Mouse (Mus musculus) liver, embryonic 15.5 days (tissue): ENCODE measurements at regions not wholly inside any gene's neighbourhood (a gene's known extent, or its start where the extent isn't known, plus 50 kb on each side); places are given as distances from the start of the nearest gene placed in this dataset.
A peak's percentile ranks its signal among the peaks of the same experiment; 100 is the strongest.

Experiments used
- ATAC-seq: fragments of 200-750 bp; cut with Nextera tagmentation; 2 replicates; pipeline ENCODE4 v1.8.0; 2017; ENCODE audit warnings: moderate number of reproducible peaks, mild to moderate bottlenecking, moderate library complexity; ENCODE audit not compliant: insufficient read depth
- H3K27ac ChIP-seq: fragments of 300-500 bp; sonication (generic); replicated peaks from 2 replicates; pipeline ENCODE4 v1.5.1; 2015; ENCODE audit warnings: mild to moderate bottlenecking, inconsistent platforms
- H3K27me3 ChIP-seq: fragments of 300-500 bp; sonication (generic); 2 replicates; pipeline ENCODE4 v1.6.1; 2015; ENCODE audit warnings: mild to moderate bottlenecking, inconsistent platforms
- H3K36me3 ChIP-seq: fragments of 300-500 bp; sonication (generic); replicated peaks from 2 replicates; pipeline ENCODE4 v1.6.1; 2015; ENCODE audit warnings: moderate library complexity, mild to moderate bottlenecking, inconsistent platforms
- H3K4me1 ChIP-seq: fragments of 300-500 bp; sonication (generic); replicated peaks from 2 replicates; pipeline ENCODE4 v1.6.1; 2015; ENCODE audit warnings: inconsistent platforms
- H3K4me2 ChIP-seq: fragments of 300-500 bp; sonication (generic); 2 replicates; pipeline ENCODE4 v1.6.1; 2015; ENCODE audit warnings: moderate library complexity, mild to moderate bottlenecking, inconsistent platforms
- H3K4me3 ChIP-seq: fragments of 300-500 bp; sonication (generic); replicated peaks from 2 replicates; pipeline ENCODE4 v1.5.1; 2015; ENCODE audit warnings: mild to moderate bottlenecking, inconsistent platforms
- H3K9ac ChIP-seq: fragments of 300-500 bp; sonication (generic); 2 replicates; pipeline ENCODE4 v1.6.1; 2015; ENCODE audit warnings: moderate library complexity, mild to moderate bottlenecking, inconsistent platforms
- H3K9me3 ChIP-seq: fragments of 300-500 bp; sonication (generic); replicated peaks from 2 replicates; pipeline ENCODE4 v1.6.1; 2016; ENCODE audit warnings: inconsistent platforms
- WGBS: fragments of 180-500 bp; shearing (Covaris S2); methylation state at CpG from one replicate; pipeline ENCODE4 v1.1.7; 2015; ENCODE audit warnings: mixed read lengths; ENCODE audit not compliant: insufficient replicate concordance; 5-methylcytosine and 5-hydroxymethylcytosine counted together

- Histone ChIP-seq H3K27ac (no peak overlapping the region), H3K9me3 (no peaks in the 10 kb centered on the region), H3K27me3 (no peaks in the 10 kb centered on the region), H3K4me2 (peak overlapping the region; percentile 35; the same call in 1 of the 2 replicates), H3K4me1 (no peaks in the 10 kb centered on the region), H3K9ac (no peak overlapping the region), H3K4me3 (peak overlapping the region; percentile 17; the same call in 1 of the 2 replicates), H3K36me3 (no peaks in the 10 kb centered on the region)
- WGBS: 62% methylated on average over 8 of the region's 8 CpGs
- ATAC-seq: no peak
These were observed 66.1 kb upstream of the Lyplal1 start for GRCm38 (mm10) chr1:186183204-186183651.

- 23% methylated on average over 23 of the region's 23 CpGs for WGBS
- H3K4me2 ChIP-seq: peak overlapping the region; percentile 35
- no peak for ATAC-seq
- peak overlapping the region; percentile 17; the same call in 1 of the 2 replicates for H3K4me3 ChIP-seq
- H3K27ac ChIP-seq: no peak overlapping the region
- H3K9ac ChIP-seq: no peak overlapping the region
- H3K4me1 ChIP-seq: no peaks in the 10 kb centered on the region
- H3K27me3 ChIP-seq: no peaks in the 10 kb centered on the region
- H3K9me3 ChIP-seq: no peaks in the 10 kb centered on the region
- H3K36me3 ChIP-seq: no peaks in the 10 kb centered on the region
These were observed 65.5 kb upstream of the Lyplal1 start for GRCm38 (mm10) chr1:186182498-186183203.

- Histone ChIP-seq H3K36me3 (no peaks in the 10 kb centered on the region), H3K4me2 (no peak overlapping the region), H3K27ac (no peak overlapping the region), H3K4me3 (no peak overlapping the region), H3K4me1 (no peaks in the 10 kb centered on the region), H3K9me3 (no peaks in the 10 kb centered on the region), H3K9ac (no peak overlapping the region), H3K27me3 (no peaks in the 10 kb centered on the region)
- no peak for ATAC-seq
- 30% methylated on average over 3 of the region's 3 CpGs for WGBS
These were observed 59.9 kb upstream of the Lyplal1 start for GRCm38 (mm10) chr1:186177019-186177418.

GRCm38 (mm10) chr1:186173472-186174014 is 56.4 kb upstream of the Lyplal1 start:
- H3K36me3 ChIP-seq: no peaks in the 10 kb centered on the region
- H3K27me3 ChIP-seq: no peaks in the 10 kb centered on the region
- no peaks in the 10 kb centered on the region for H3K9me3 ChIP-seq
- H3K27ac ChIP-seq: no peak overlapping the region
- no peaks in the 10 kb centered on the region for H3K4me1 ChIP-seq
- WGBS: 66% methylated on average over 8 of the region's 8 CpGs
- H3K4me3 ChIP-seq: no peak overlapping the region
- H3K9ac ChIP-seq: no peak overlapping the region
- ATAC-seq: no peak
- H3K4me2 ChIP-seq: no peak overlapping the region

DNA sequence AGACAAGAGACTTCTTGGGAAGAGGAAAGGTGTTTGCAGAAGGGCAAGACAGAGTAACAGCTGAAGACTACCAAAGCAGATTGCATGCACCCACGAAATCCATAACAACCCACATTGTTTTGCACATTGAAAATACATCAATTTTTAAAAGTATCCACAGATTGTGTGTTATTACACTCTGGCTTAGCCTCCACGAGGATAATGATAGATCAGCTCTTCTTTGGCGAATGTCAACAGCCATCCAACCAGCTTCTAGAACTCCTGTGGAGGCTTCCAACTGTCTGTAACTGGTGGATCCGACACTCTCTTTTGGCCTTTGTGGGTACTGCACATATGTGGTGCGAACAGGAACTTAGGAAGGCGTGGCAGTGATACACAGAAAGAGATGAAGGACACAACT is 54.6 kb upstream of the Lyplal1 start:
- Histone ChIP-seq H3K4me3 (no peak overlapping the region), H3K4me2 (no peak overlapping the region), H3K9ac (no peak overlapping the region), H3K27me3 (no peaks in the 10 kb centered on the region), H3K4me1 (no peaks in the 10 kb centered on the region), H3K9me3 (no peaks in the 10 kb centered on the region), H3K27ac (no peak overlapping the region), H3K36me3 (no peaks in the 10 kb centered on the region)
- ATAC-seq: no peak
- WGBS: 56% methylated on average over 6 of the region's 6 CpGs
